Mouse (Mus musculus) heart, adult 2 months (tissue): ENCODE measurements around the gene Ubl7. TPM values are rescaled to one million over a fixed set of nuclear protein-coding genes. Genes with fewer than 3 reads are reported as not detected.

ENCODE experiments used
- DNase-seq, 2 experiments: peaks; one replicate each; pipeline ENCODE4 v3.0.0; 2021
- H3K27ac ChIP-seq: fragments of 200-600 bp; 2 replicates; pipeline ENCODE4 v1.8.1; 2022
- H3K27me3 ChIP-seq: fragments of 200-500 bp; 2 replicates; pipeline ENCODE4 v1.6.1; 2012; ENCODE audit warnings: mild to moderate bottlenecking, low read length, inconsistent platforms, mixed read lengths; ENCODE audit not compliant: control insufficient read depth, insufficient read depth
- H3K36me3 ChIP-seq: fragments of 200-500 bp; 2 replicates; pipeline ENCODE4 v1.6.1; 2012; ENCODE audit warnings: low read length, inconsistent platforms; ENCODE audit not compliant: control insufficient read depth, insufficient read depth
- H3K4me1 ChIP-seq: fragments of 200-500 bp; 2 replicates; pipeline ENCODE4 v1.6.1; 2011; ENCODE audit warnings: low read length; ENCODE audit not compliant: control insufficient read depth, insufficient read depth
- H3K4me3 ChIP-seq: fragments of 200-600 bp; 2 replicates; pipeline ENCODE4 v1.8.1; 2022
- H3K79me2 ChIP-seq: fragments of 200-500 bp; replicated peaks from 2 replicates; pipeline ENCODE4 v1.6.1; 2012; ENCODE audit warnings: mild to moderate bottlenecking, inconsistent platforms, low read length, moderate library complexity, mixed read lengths; ENCODE audit not compliant: control insufficient read depth, insufficient read depth
- H3K9ac ChIP-seq: fragments of 200-500 bp; 2 replicates; pipeline ENCODE4 v1.6.1; 2012; ENCODE audit warnings: low read depth, mild to moderate bottlenecking, control low read depth, inconsistent platforms, low read length, mixed read lengths
- CTCF ChIP-seq: fragments of 200-600 bp; IDR thresholded peaks from 2 replicates; pipeline ENCODE4 v1.8.1; 2022; ENCODE audit warnings: antibody characterized with exemption, mild to moderate bottlenecking, moderate library complexity
- EP300 ChIP-seq: fragments of 200-500 bp; IDR thresholded peaks from 2 replicates; pipeline ENCODE4 v1.6.1; 2011; ENCODE audit warnings: low read depth, low read length, control low read depth; ENCODE audit not compliant: insufficient read depth
- POLR2A ChIP-seq: fragments of 200-500 bp; IDR thresholded peaks from 2 replicates; pipeline ENCODE4 v1.6.1; 2011; ENCODE audit warnings: mild to moderate bottlenecking, low read depth, low read length, control low read depth; ENCODE audit not compliant: insufficient read depth
- WGBS: fragments of 180-500 bp; shearing (Covaris S2); methylation state at CpG from one replicate; pipeline ENCODE4 v1.1.7; 2018; 5-methylcytosine and 5-hydroxymethylcytosine counted together
- intact Hi-C: fragments of 180-260 bp; cut with DNase I; formaldehyde crosslinking; loops from one replicate; pipeline ENCODE4 v1.15.1; 2025
- polyA plus RNA-seq: library from polyadenylated mRNA; depleted of rRNA; stranded (reverse); fragments of >200 nt; gene quantifications from 2 replicates; pipeline ENCODE4 v1.2.3, GENCODE M21; 2012
- total RNA-seq, 2 experiments: library from RNA; stranded (reverse); gene quantifications; 2 replicates each; pipeline ENCODE4 v1.2.3; 2021

Gene Ubl7
- total and polyA plus RNA-seq, 3 experiments = 75.2 to 139 (median 83.2) TPM

GRCm38 (mm10) chr9:57901601-57902000 is 9.2 kb upstream of the Ubl7 start:
- Histone ChIP-seq H3K27ac (no peak overlapping the region), H3K4me3 (no peak overlapping the region), H3K4me1 (no peaks in the 10 kb centered on the region; the same call in 1 of the 2 replicates), H3K27me3 (no peaks in the 10 kb centered on the region), H3K36me3 (no peaks in the 10 kb centered on the region), H3K79me2 (no peaks in the 10 kb centered on the region), H3K9ac (no peak overlapping the region)
- TF ChIP-seq CTCF (no peak), POLR2A (no peak), EP300 (no peak)
- no peak for DNase-seq
- intact Hi-C loops = no loop called here
- 85% methylated on average over 3 of the region's 3 CpGs for WGBS

GRCm38 (mm10) chr9:57902132-57902531 is 8.6 kb upstream of the Ubl7 start:
- Histone ChIP-seq H3K27ac (no peak overlapping the region), H3K9ac (no peak overlapping the region), H3K36me3 (no peaks in the 10 kb centered on the region), H3K27me3 (no peaks in the 10 kb centered on the region), H3K4me1 (no peaks in the 10 kb centered on the region; the same call in 1 of the 2 replicates), H3K4me3 (no peak overlapping the region), H3K79me2 (no peaks in the 10 kb centered on the region)
- TF ChIP-seq POLR2A (no peak), CTCF (no peak), EP300 (no peak)
- intact Hi-C loops = no loop called here
- DNase-seq = no peak
- WGBS = 87% methylated on average over 4 of the region's 4 CpGs

- DNase-seq = no peak
- no peaks in the 10 kb centered on the region for H3K79me2 ChIP-seq
- no peaks in the 10 kb centered on the region for H3K36me3 ChIP-seq
- WGBS = 57% methylated on average over 8 of the region's 8 CpGs
- TF ChIP-seq CTCF (no peak), POLR2A (no peak), EP300 (no peak)
- H3K27ac ChIP-seq = no peak overlapping the region
- no peaks in the 10 kb centered on the region; the same call in 1 of the 2 replicates for H3K4me1 ChIP-seq
- intact Hi-C loops = no loop called here
- no peak overlapping the region for H3K9ac ChIP-seq
- H3K27me3 ChIP-seq = no peaks in the 10 kb centered on the region
- H3K4me3 ChIP-seq = no peak overlapping the region
These were observed 7.1 kb upstream of the Ubl7 start for GRCm38 (mm10) chr9:57903589-57904249.

GRCm38 (mm10) chr9:57904250-57904644 is 6.5 kb upstream of the Ubl7 start:
- Histone ChIP-seq H3K79me2 (no peaks in the 10 kb centered on the region), H3K36me3 (no peaks in the 10 kb centered on the region), H3K4me1 (no peaks in the 10 kb centered on the region; the same call in 1 of the 2 replicates), H3K4me3 (no peak overlapping the region), H3K9ac (no peak overlapping the region), H3K27me3 (no peaks in the 10 kb centered on the region), H3K27ac (no peak overlapping the region)
- no peak for DNase-seq
- intact Hi-C loops = no loop called here
- 81% methylated on average over 5 of the region's 5 CpGs for WGBS
- TF ChIP-seq POLR2A (no peak), CTCF (no peak), EP300 (no peak)

- no peak for DNase-seq
- TF ChIP-seq CTCF (no peak), POLR2A (no peak), EP300 (no peak)
- no peak overlapping the region for H3K9ac ChIP-seq
- H3K4me1 ChIP-seq = peaks cover 5% of the 10 kb centered on the region; the same call in 1 of the 2 replicates
- H3K79me2 ChIP-seq = no peaks in the 10 kb centered on the region
- peaks cover 2% of the 10 kb centered on the region; the same call in 1 of the 2 replicates for H3K36me3 ChIP-seq
- intact Hi-C loops = no loop called here
- no peak overlapping the region for H3K27ac ChIP-seq
- no peak overlapping the region for H3K4me3 ChIP-seq
- WGBS = 68% methylated on average over 6 of the region's 6 CpGs
- H3K27me3 ChIP-seq = no peaks in the 10 kb centered on the region
These were observed 3.6 kb upstream of the Ubl7 start for GRCm38 (mm10) chr9:57907206-57907605.

GRCm38 (mm10) chr9:57912571-57912970 is 1.8 kb downstream of the Ubl7 start:
- Histone ChIP-seq H3K27ac (no peak overlapping the region), H3K4me1 (peaks cover 5% of the 10 kb centered on the region; the same call in 1 of the 2 replicates), H3K36me3 (peaks cover 4% of the 10 kb centered on the region), H3K9ac (no peak overlapping the region), H3K79me2 (no peaks in the 10 kb centered on the region), H3K4me3 (no peak overlapping the region), H3K27me3 (no peaks in the 10 kb centered on the region)
- TF ChIP-seq POLR2A (no peak), CTCF (no peak), EP300 (no peak)
- intact Hi-C loops = no loop called here
- WGBS = 77% methylated on average over 5 of the region's 5 CpGs
- DNase-seq = no peak
